Mouse (Mus musculus): ENCODE measurements around the gene Olfr125.

The Olfr125 gene

GRCm38 (mm10) chr17:37832649-37833048 lies at the start of gene Olfr125:
Gene Olfr125, plus strand, starts transcription at chr17:37832949.
- DNase-seq, result no peak

- no peak for DNase-seq
Measured at GRCm38 (mm10) chr17:37793229-37793628, 39.5 kb upstream of the Olfr125 start, which contains the start of gene Olfr123. Gene Olfr123, plus strand, starts transcription at chr17:37793529.

- DNase-seq, result no peak
Measured at GRCm38 (mm10) chr17:37799588-37799987, 33.2 kb upstream of the Olfr125 start, which contains the start of gene Olfr124. Gene Olfr124, plus strand, starts transcription at chr17:37799888.

GRCm38 (mm10) chr17:37847183-37847582 lies 14.4 kb downstream of the Olfr125 start, which contains the start of gene Olfr126:
Gene Olfr126, plus strand, starts transcription at chr17:37847483.
- no peak for DNase-seq

GRCm38 (mm10) chr17:37863901-37864300 lies 31.2 kb downstream of the Olfr125 start:
- no peak for DNase-seq

- no peak for DNase-seq
Measured at GRCm38 (mm10) chr17:37869676-37870205, 37.0 kb downstream of the Olfr125 start.

GRCm38 (mm10) chr17:37873830-37874229 lies 41.1 kb downstream of the Olfr125 start:
- no peak for DNase-seq
